Comparison of ENCODE assay signal across 23 mouse cellular contexts in genomic region chr3:148770310-148770709, GRCm38 (mm10).
DNase-seq lines count a peak whose midpoint lies in the region; ATAC-seq and TF ChIP-seq lines count a peak whose summit lies in the region.
"Had no signal": no experiment of that assay in that cellular context is flagged by ENCODE, and none has a peak within 500 bp of the region (broad histone marks: within the 10 kb centered on the region; RNA-seq: fewer than 3 reads in every experiment).

No protein-coding gene starts in this region.

- no peak for TF ChIP-seq RAD21 in CH12.LX (IDR thresholded peaks at IDR 0.05; ENCODE audit: low read depth, low read length)

- dilution Hi-C loops in CH12.LX (cut with MboI; ENCODE audit: extremely low pct_ligation_motif_present, extremely low pct_unique_long_range_greater_than_20kb, low sequenced_read_pairs), result no loop called here

- ATAC-seq in granulocyte monocyte progenitor cell, adult 5-6 weeks (replicated peaks; ENCODE audit: poor library complexity, severe bottlenecking), result peak; percentile 58
- ATAC-seq in megakaryocyte progenitor cell, adult 5-6 weeks (replicated peaks; ENCODE audit: poor library complexity), result peak; percentile 48
- ATAC-seq in cerebellum, adult (ENCODE audit: insufficient number of reproducible peaks, low FRiP score, low TSS enrichment), result no peak
- ATAC-seq: activated CD4-positive, CD25-positive, alpha-beta regulatory T cell, adult 4 months; CD4-positive, CD25-positive, alpha-beta regulatory T cell, adult 4 months; forebrain, embryonic 13.5 days; forebrain, embryonic 15.5 days; forebrain, postnatal 0 days had no signal

- H3K79me2 ChIP-seq in CH12.LX (replicated peaks; ENCODE audit: control insufficient read depth, extremely low read depth, insufficient read depth, poor library complexity, severe bottlenecking), result no peaks in the 10 kb centered on the region

- DNase-seq in CH12.LX (ENCODE audit: extremely low read depth), result peak; percentile 12
- peak; percentile 64 for DNase-seq in splenic B cell, adult 2 months (ENCODE audit: low read depth, low spot score)
- DNase-seq in adrenal gland, postnatal 36 days, result no peak
- DNase-seq in heart, adult 9 months (ENCODE audit: low spot score in 2 of 2), result no peak
- no peak for DNase-seq in lung, adult 2 months
- DNase-seq: adrenal gland, postnatal 10 days; adrenal gland, postnatal 25 days; B cell, adult 2 months; cerebellum, adult 11 months; cerebellum, adult 18-20 months; cerebellum, adult 9-10 months; cerebellum, postnatal 10 days; cerebellum, postnatal 25 days; forebrain, postnatal 0 days had no signal

- no peak overlapping the region for H3K9ac ChIP-seq in CH12.LX (ENCODE audit: insufficient read depth, low read depth)
- H3K9ac ChIP-seq: embryonic facial prominence, embryonic 12.5 days; forebrain, embryonic 13.5 days; forebrain, embryonic 15.5 days; forebrain, postnatal 0 days had no signal

- in situ Hi-C loops in CH12.LX (cut with MboI; ENCODE audit: low pct_ligation_motif_present, low pct_unique_long_range_greater_than_20kb, low sequenced_read_pairs), result no loop called here

- H3K4me1 ChIP-seq in CH12.LX (ENCODE audit: control insufficient read depth in 1 of 2, insufficient read depth in 2 of 2), result peaks cover 0 to 10% of the 10 kb centered on the region in 2 experiments; a peak in 2 of 4 replicates
- H3K4me1 ChIP-seq in lung, adult 2 months (ENCODE audit: control insufficient read depth, insufficient read depth, low read length), result no peaks in the 10 kb centered on the region
- H3K4me1 ChIP-seq: embryonic facial prominence, embryonic 12.5 days; forebrain, embryonic 13.5 days; forebrain, embryonic 15.5 days had no signal

- 72% methylated on average over 6 of the region's 6 CpGs for WGBS in lung, adult 2 months

- no peaks in the 10 kb centered on the region for H3K36me3 ChIP-seq in CH12.LX (replicated peaks in 1 of 2; ENCODE audit: control insufficient read depth in 1 of 2, insufficient read depth in 1 of 2, low read length in 1 of 2)
- no peaks in the 10 kb centered on the region for H3K36me3 ChIP-seq in splenic B cell, adult 2 months (ENCODE audit: control insufficient read depth, insufficient read depth, low read length, poor library complexity, severe bottlenecking)
- H3K36me3 ChIP-seq: embryonic facial prominence, embryonic 10.5 days; embryonic facial prominence, embryonic 12.5 days; forebrain, embryonic 15.5 days had no signal

- peak overlapping the region; percentile 80; the same call in 1 of the 2 replicates for H3K4me2 ChIP-seq in CH12.LX (ENCODE audit: insufficient read depth, low read depth, poor library complexity, severe bottlenecking)
- H3K4me2 ChIP-seq: embryonic facial prominence, embryonic 12.5 days; forebrain, embryonic 13.5 days; forebrain, embryonic 15.5 days had no signal

- no peaks in the 10 kb centered on the region for H3K9me3 ChIP-seq in CH12.LX (replicated peaks; ENCODE audit: low read length)
- H3K9me3 ChIP-seq: embryonic facial prominence, embryonic 10.5 days; embryonic facial prominence, embryonic 12.5 days; forebrain, embryonic 13.5 days; forebrain, embryonic 15.5 days had no signal

- H3K4me3 ChIP-seq in CH12.LX (replicated peaks in 1 of 3; ENCODE audit: low read depth in 2 of 3, low read length in 2 of 3, poor library complexity in 1 of 3), result no peak overlapping the region
- no peak overlapping the region for H3K4me3 ChIP-seq in lung, adult 2 months (replicated peaks; ENCODE audit: extremely low read depth, low read depth, low read length)
- H3K4me3 ChIP-seq: embryonic facial prominence, embryonic 10.5 days; embryonic facial prominence, embryonic 12.5 days; forebrain, embryonic 13.5 days; forebrain, embryonic 15.5 days had no signal

- no peak for TF ChIP-seq CTCF in CH12.LX (conservative IDR thresholded peaks at IDR 0.05 in 1 of 2, IDR thresholded peaks at IDR 0.05 in 1 of 2; ENCODE audit: low read depth in 2 of 2, low read length in 2 of 2)
- TF ChIP-seq CTCF in lung, adult 2 months (IDR thresholded peaks at IDR 0.05; ENCODE audit: insufficient read depth, low read length), result no peak

- TF ChIP-seq EP300 in CH12.LX (IDR thresholded peaks at IDR 0.05; ENCODE audit: low read length), result no peak

- no peaks in the 10 kb centered on the region for H3K27me3 ChIP-seq in CH12.LX (replicated peaks)
- no peaks in the 10 kb centered on the region for H3K27me3 ChIP-seq in splenic B cell, adult 2 months (ENCODE audit: control insufficient read depth, insufficient read depth, low read length, poor library complexity, severe bottlenecking)
- H3K27me3 ChIP-seq: embryonic facial prominence, embryonic 12.5 days; forebrain, embryonic 13.5 days; forebrain, embryonic 15.5 days had no signal

- no peak overlapping the region for H3K27ac ChIP-seq in CH12.LX (ENCODE audit: insufficient read depth, low read depth)
- H3K27ac ChIP-seq: embryonic facial prominence, embryonic 10.5 days; embryonic facial prominence, embryonic 12.5 days; forebrain, embryonic 13.5 days; forebrain, embryonic 15.5 days had no signal

- TF ChIP-seq POLR2A in CH12.LX (IDR thresholded peaks at IDR 0.05; ENCODE audit: low read depth, low read length), result no peak
- no peak for TF ChIP-seq POLR2A in lung, adult 2 months (IDR thresholded peaks at IDR 0.05; ENCODE audit: borderline replicate concordance, extremely low read depth, low read depth, low read length)

TF ChIP-seq in CH12.LX, 34 proteins besides CTCF, POLR2A, EP300 and RAD21:
- no peak for TF ChIP-seq MYC (IDR thresholded peaks at IDR 0.05; ENCODE audit: low read depth, low read length)
- TF ChIP-seq ETS1 (conservative IDR thresholded peaks at IDR 0.05; ENCODE audit: low read depth, low read length), result peak; percentile 32; the same call in 1 of the 2 replicates

Comparison
In these comparisons a context has a peak if more than half of its experiments do, and no peak if none do; other contexts are left out.
1. DNase-seq: peak in CH12.LX (single experiment) and splenic B cell, adult 2 months (single experiment); none in adrenal gland, postnatal 36 days (0 of 2), heart, adult 9 months (0 of 2) and lung, adult 2 months (single experiment).